Mouse (Mus musculus): Measurements from ENCODE around the gene Ccdc149. TPM values are rescaled to one million over a fixed set of nuclear protein-coding genes. Genes with fewer than 3 reads are reported as not detected.

Ccdc149 gene
- polyA plus RNA-seq, 1 experiment: not detected

DNA sequence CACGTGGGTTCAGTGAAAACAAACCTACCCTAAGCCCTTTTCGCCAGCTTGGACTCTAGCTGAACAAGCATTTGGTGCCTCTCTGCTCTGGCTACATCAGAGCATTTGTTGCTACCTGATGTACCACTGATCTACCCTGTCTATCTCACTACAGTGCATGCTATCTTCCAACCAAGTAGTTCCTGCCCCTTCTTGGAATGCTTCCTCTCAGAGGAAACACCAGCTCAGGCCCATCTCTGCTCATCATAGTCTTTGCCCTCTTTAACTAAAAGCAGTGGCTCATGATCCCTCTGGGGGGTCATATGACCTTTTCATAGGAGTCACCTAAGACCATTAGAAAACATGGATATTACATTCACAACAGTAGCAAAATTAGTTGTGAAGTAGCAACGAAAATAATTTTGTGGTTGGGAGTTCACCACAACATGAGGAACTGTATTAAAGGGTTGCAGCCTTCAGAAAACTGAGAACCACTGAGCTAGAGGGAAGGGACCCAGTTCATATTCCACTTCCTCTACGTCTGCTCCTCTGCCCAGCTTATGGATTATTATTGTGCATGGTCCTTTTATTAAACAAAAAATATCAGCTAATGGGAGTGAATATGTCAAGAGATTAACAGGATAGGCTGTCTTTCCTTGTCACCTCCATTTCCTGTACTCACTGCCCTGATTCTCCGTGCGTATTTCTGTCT is 9.7 kb downstream of the Ccdc149 start:
- no peak overlapping the region for H3K4me3 ChIP-seq
- H3K4me2 ChIP-seq (ENCODE audit: low read depth): no peak overlapping the region
- no peaks in the 10 kb centered on the region for H3K27me3 ChIP-seq (ENCODE audit: control insufficient read depth, insufficient read depth, insufficient read length)
- H3ac ChIP-seq (ENCODE audit: control insufficient read depth, insufficient read length): no peak overlapping the region
- H3K79me2 ChIP-seq (ENCODE audit: control insufficient read depth, insufficient read depth): no peaks in the 10 kb centered on the region
- no peaks in the 10 kb centered on the region for H3K36me3 ChIP-seq (ENCODE audit: control insufficient read depth, insufficient read depth)
- no peak for TF ChIP-seq POLR2A (IDR thresholded peaks at IDR 0.05; ENCODE audit: insufficient read length, low read depth)
- no peak for TF ChIP-seq POLR2AphosphoS2 (IDR thresholded peaks at IDR 0.05; ENCODE audit: insufficient read length, low read depth)
- TF ChIP-seq MYOD1 (IDR thresholded peaks at IDR 0.05; ENCODE audit: control insufficient read depth in 1 of 3, insufficient read length in 2 of 3, low read depth in 2 of 3): no peak
- TF ChIP-seq MYOG (IDR thresholded peaks at IDR 0.05; ENCODE audit: control insufficient read depth in 1 of 3, insufficient read depth in 1 of 3, insufficient read length in 2 of 3, low read depth in 2 of 3): no peak
- TF ChIP-seq E2F4 (IDR thresholded peaks at IDR 0.05; ENCODE audit: insufficient read depth): no peak
- no peak for TF ChIP-seq CEBPB (IDR thresholded peaks at IDR 0.05; ENCODE audit: insufficient read depth, poor library complexity, severe bottlenecking)
- no peak for TF ChIP-seq TCF12 (IDR thresholded peaks at IDR 0.05; ENCODE audit: insufficient read depth, poor library complexity, severe bottlenecking)
- TF ChIP-seq REST (IDR thresholded peaks at IDR 0.05; ENCODE audit: insufficient read depth, insufficient read length): no peak
- TF ChIP-seq SRF (IDR thresholded peaks at IDR 0.05; ENCODE audit: control insufficient read depth, insufficient read length, low read depth): no peak
- no peak for TF ChIP-seq MAX (IDR thresholded peaks at IDR 0.05; ENCODE audit: low read depth)
- no peak for TF ChIP-seq USF1 (IDR thresholded peaks at IDR 0.05; ENCODE audit: low read depth)
- no peak for TF ChIP-seq TCF3 (IDR thresholded peaks at IDR 0.05; ENCODE audit: insufficient read length, low read depth)

DNA sequence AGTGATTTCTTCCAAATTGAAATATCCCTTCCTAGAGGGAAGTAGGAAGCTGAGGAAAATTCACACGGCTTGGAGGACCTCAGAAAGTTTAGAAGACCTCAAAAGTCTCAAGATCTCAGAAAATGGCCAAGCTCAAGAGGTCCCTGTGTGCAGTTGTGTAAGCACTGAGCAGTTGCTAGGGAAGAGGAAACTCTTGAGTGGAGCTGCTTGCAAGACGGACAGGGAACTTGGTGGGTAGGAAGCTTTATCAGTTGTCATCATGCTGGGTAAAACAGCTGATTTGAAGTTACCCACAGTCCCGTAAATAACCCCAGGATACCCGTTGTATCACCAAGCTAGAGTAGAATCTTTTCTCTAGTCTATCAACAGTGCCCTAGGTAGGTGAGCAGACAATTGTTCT is 12.0 kb downstream of the Ccdc149 start:
- H3K27me3 ChIP-seq (ENCODE audit: control insufficient read depth, insufficient read depth, insufficient read length): no peaks in the 10 kb centered on the region
- no peaks in the 10 kb centered on the region for H3K79me2 ChIP-seq (ENCODE audit: control insufficient read depth, insufficient read depth)
- H3K36me3 ChIP-seq (ENCODE audit: control insufficient read depth, insufficient read depth): no peaks in the 10 kb centered on the region
- TF ChIP-seq USF1 (IDR thresholded peaks at IDR 0.05; ENCODE audit: low read depth): no peak
- no peak for TF ChIP-seq MYOD1 (IDR thresholded peaks at IDR 0.05; ENCODE audit: control insufficient read depth in 1 of 3, insufficient read length in 2 of 3, low read depth in 2 of 3)
- TF ChIP-seq POLR2A (IDR thresholded peaks at IDR 0.05; ENCODE audit: insufficient read length, low read depth): no peak
- no peak for TF ChIP-seq TCF12 (IDR thresholded peaks at IDR 0.05; ENCODE audit: insufficient read depth, poor library complexity, severe bottlenecking)
- TF ChIP-seq MYOG (IDR thresholded peaks at IDR 0.05; ENCODE audit: control insufficient read depth in 1 of 3, insufficient read depth in 1 of 3, insufficient read length in 2 of 3, low read depth in 2 of 3): no peak
- TF ChIP-seq MAX (IDR thresholded peaks at IDR 0.05; ENCODE audit: low read depth): no peak
- TF ChIP-seq TCF3 (IDR thresholded peaks at IDR 0.05; ENCODE audit: insufficient read length, low read depth): no peak
- TF ChIP-seq REST (IDR thresholded peaks at IDR 0.05; ENCODE audit: insufficient read depth, insufficient read length): no peak
- no peak for TF ChIP-seq E2F4 (IDR thresholded peaks at IDR 0.05; ENCODE audit: insufficient read depth)
- no peak for TF ChIP-seq POLR2AphosphoS2 (IDR thresholded peaks at IDR 0.05; ENCODE audit: insufficient read length, low read depth)
- TF ChIP-seq SRF (IDR thresholded peaks at IDR 0.05; ENCODE audit: control insufficient read depth, insufficient read length, low read depth): no peak
- TF ChIP-seq CEBPB (IDR thresholded peaks at IDR 0.05; ENCODE audit: insufficient read depth, poor library complexity, severe bottlenecking): no peak
- no peak overlapping the region for H3K4me2 ChIP-seq (ENCODE audit: low read depth)
- H3ac ChIP-seq (ENCODE audit: control insufficient read depth, insufficient read length): no peak overlapping the region
- H3K4me3 ChIP-seq: no peak overlapping the region

DNA sequence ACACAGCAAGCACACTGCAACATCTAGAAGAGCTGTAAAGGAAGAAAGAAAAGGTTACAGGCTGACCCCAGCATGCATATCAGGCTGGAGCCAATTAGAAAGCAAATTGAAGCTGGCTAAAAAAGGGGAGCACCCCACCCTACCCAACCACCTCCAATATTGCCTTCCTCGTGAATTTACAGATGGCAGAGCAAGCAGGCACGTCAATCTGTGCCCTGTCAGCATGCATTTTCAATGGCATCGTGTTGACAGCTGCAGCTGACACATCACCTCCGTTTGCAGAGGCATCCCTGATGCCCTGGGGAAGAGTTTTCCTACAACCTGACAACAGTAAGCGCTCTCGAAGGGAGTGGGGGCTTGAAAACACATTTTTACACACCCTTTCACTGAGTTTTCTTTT is 14.2 kb downstream of the Ccdc149 start:
- TF ChIP-seq USF1 (IDR thresholded peaks at IDR 0.05; ENCODE audit: low read depth) (no peak), SRF (IDR thresholded peaks at IDR 0.05; ENCODE audit: control insufficient read depth, insufficient read length, low read depth) (no peak), POLR2AphosphoS2 (IDR thresholded peaks at IDR 0.05; ENCODE audit: insufficient read length, low read depth) (no peak), E2F4 (IDR thresholded peaks at IDR 0.05; ENCODE audit: insufficient read depth) (no peak), MAX (IDR thresholded peaks at IDR 0.05; ENCODE audit: low read depth) (no peak), REST (IDR thresholded peaks at IDR 0.05; ENCODE audit: insufficient read depth, insufficient read length) (no peak), MYOG (IDR thresholded peaks at IDR 0.05; ENCODE audit: control insufficient read depth in 1 of 3, insufficient read depth in 1 of 3, insufficient read length in 2 of 3, low read depth in 2 of 3) (no peak), TCF3 (IDR thresholded peaks at IDR 0.05; ENCODE audit: insufficient read length, low read depth) (no peak)
- no peak overlapping the region for H3K4me2 ChIP-seq (ENCODE audit: low read depth)
- H3K4me3 ChIP-seq: no peak overlapping the region
- H3K36me3 ChIP-seq (ENCODE audit: control insufficient read depth, insufficient read depth): no peaks in the 10 kb centered on the region
- no peak overlapping the region for H3ac ChIP-seq (ENCODE audit: control insufficient read depth, insufficient read length)
- H3K79me2 ChIP-seq (ENCODE audit: control insufficient read depth, insufficient read depth): no peaks in the 10 kb centered on the region
- no peaks in the 10 kb centered on the region for H3K27me3 ChIP-seq (ENCODE audit: control insufficient read depth, insufficient read depth, insufficient read length)

DNA sequence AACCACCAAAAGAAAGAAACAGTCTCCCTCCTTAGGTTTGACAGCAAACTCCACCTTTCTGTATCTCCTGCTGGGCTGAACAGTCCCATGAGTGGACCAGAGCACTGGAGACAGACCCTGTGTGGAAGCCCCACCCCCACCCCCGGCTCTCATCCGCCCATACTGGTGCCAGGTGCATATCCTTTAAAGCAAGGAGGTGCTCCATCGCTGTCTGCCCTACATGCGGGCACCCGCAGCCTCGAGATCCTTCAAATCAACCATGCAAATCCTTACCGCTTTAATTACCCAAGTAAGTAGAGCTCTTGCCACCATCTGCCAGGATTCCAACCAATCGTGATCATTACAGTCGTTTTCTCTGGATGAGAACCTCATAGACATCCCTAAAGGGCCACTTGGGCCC is 20.5 kb downstream of the Ccdc149 start:
- no peak overlapping the region for H3K4me3 ChIP-seq
- TF ChIP-seq POLR2AphosphoS2 (IDR thresholded peaks at IDR 0.05; ENCODE audit: insufficient read length, low read depth): no peak
- TF ChIP-seq CEBPB (IDR thresholded peaks at IDR 0.05; ENCODE audit: insufficient read depth, poor library complexity, severe bottlenecking): no peak
- no peak for TF ChIP-seq POLR2A (IDR thresholded peaks at IDR 0.05; ENCODE audit: insufficient read length, low read depth)
- no peak for TF ChIP-seq USF1 (IDR thresholded peaks at IDR 0.05; ENCODE audit: low read depth)
- no peak for TF ChIP-seq SRF (IDR thresholded peaks at IDR 0.05; ENCODE audit: control insufficient read depth, insufficient read length, low read depth)
- no peak for TF ChIP-seq REST (IDR thresholded peaks at IDR 0.05; ENCODE audit: insufficient read depth, insufficient read length)
- TF ChIP-seq TCF12 (IDR thresholded peaks at IDR 0.05; ENCODE audit: insufficient read depth, poor library complexity, severe bottlenecking): no peak
- TF ChIP-seq MYOG (IDR thresholded peaks at IDR 0.05; ENCODE audit: control insufficient read depth in 1 of 3, insufficient read depth in 1 of 3, insufficient read length in 2 of 3, low read depth in 2 of 3): no peak
- no peak for TF ChIP-seq TCF3 (IDR thresholded peaks at IDR 0.05; ENCODE audit: insufficient read length, low read depth)
- no peak for TF ChIP-seq MYOD1 (IDR thresholded peaks at IDR 0.05; ENCODE audit: control insufficient read depth in 1 of 3, insufficient read length in 2 of 3, low read depth in 2 of 3)
- TF ChIP-seq MAX (IDR thresholded peaks at IDR 0.05; ENCODE audit: low read depth): no peak
- TF ChIP-seq E2F4 (IDR thresholded peaks at IDR 0.05; ENCODE audit: insufficient read depth): no peak
- no peaks in the 10 kb centered on the region for H3K27me3 ChIP-seq (ENCODE audit: control insufficient read depth, insufficient read depth, insufficient read length)
- H3ac ChIP-seq (ENCODE audit: control insufficient read depth, insufficient read length): no peak overlapping the region
- no peak overlapping the region for H3K4me2 ChIP-seq (ENCODE audit: low read depth)
- no peaks in the 10 kb centered on the region for H3K79me2 ChIP-seq (ENCODE audit: control insufficient read depth, insufficient read depth)
- H3K36me3 ChIP-seq (ENCODE audit: control insufficient read depth, insufficient read depth): no peaks in the 10 kb centered on the region
